Mouse (Mus musculus) liver, embryonic 11.5 days (tissue): ENCODE measurements around the gene Zic3. TPM values are rescaled to one million over a fixed set of nuclear protein-coding genes. Genes with fewer than 3 reads are reported as not detected.

Experiments
- ATAC-seq: fragments of 200-750 bp; cut with Nextera tagmentation; replicated peaks from 2 replicates; pipeline ENCODE4 v1.8.0; 2017; ENCODE audit warnings: moderate number of reproducible peaks, mild to moderate bottlenecking, moderate TSS enrichment, moderate library complexity; ENCODE audit not compliant: low FRiP score
- DNase-seq: peaks from one replicate; pipeline ENCODE4 v3.0.0-alpha.2; 2017; ENCODE audit warnings: low spot score
- H3K27ac ChIP-seq: fragments of 300-500 bp; sonication (generic); 2 replicates; pipeline ENCODE4 v1.5.1; 2014; ENCODE audit warnings: mild to moderate bottlenecking, low read depth, low read length, control low read depth
- H3K27me3 ChIP-seq: fragments of 300-500 bp; sonication (generic); replicated peaks from 2 replicates; pipeline ENCODE4 v1.6.1; 2014; ENCODE audit warnings: low read length, mixed read lengths; ENCODE audit not compliant: control insufficient read depth, insufficient read depth
- H3K36me3 ChIP-seq: fragments of 300-500 bp; sonication (generic); 2 replicates; pipeline ENCODE4 v1.6.1; 2014; ENCODE audit warnings: mild to moderate bottlenecking, low read length, moderate library complexity, mixed read lengths; ENCODE audit not compliant: control insufficient read depth, insufficient read depth
- H3K4me1 ChIP-seq: fragments of 300-500 bp; sonication (generic); replicated peaks from 2 replicates; pipeline ENCODE4 v1.6.1; 2014; ENCODE audit warnings: low read length, mixed read lengths; ENCODE audit not compliant: control insufficient read depth, insufficient read depth
- H3K4me2 ChIP-seq: fragments of 300-500 bp; sonication (generic); 2 replicates; pipeline ENCODE4 v1.6.1; 2014; ENCODE audit warnings: mild to moderate bottlenecking, control low read depth, moderate library complexity
- H3K4me3 ChIP-seq: fragments of 300-500 bp; sonication (generic); 2 replicates; pipeline ENCODE4 v1.5.1; 2014; ENCODE audit warnings: low read depth, low read length, control low read depth
- H3K9ac ChIP-seq: fragments of 300-500 bp; sonication (generic); 2 replicates; pipeline ENCODE4 v1.6.1; 2014; ENCODE audit warnings: low read depth, low read length, control low read depth
- H3K9me3 ChIP-seq: fragments of 300-500 bp; sonication (generic); 2 replicates; pipeline ENCODE4 v1.6.1; 2016; ENCODE audit warnings: low read length, inconsistent platforms, mixed read lengths; ENCODE audit not compliant: control insufficient read depth
- WGBS: fragments of 180-500 bp; shearing (Covaris S2); extraction: QIAGEN DNeasy Blood & Tissue Kit; methylation state at CpG from one replicate; pipeline ENCODE4 v1.1.7; 2014; 5-methylcytosine and 5-hydroxymethylcytosine counted together
- polyA plus RNA-seq: library from polyadenylated mRNA; unstranded; fragments of >200 nt; fragmentation: Nextera tagmentation; extraction: Ambion mirVana; gene quantifications from 2 replicates; pipeline ENCODE4 v1.2.1, GENCODE M21; 2014

Zic3 gene
- 0.05 TPM in 1 of 2 replicates, not detected in the other for polyA plus RNA-seq

DNA sequence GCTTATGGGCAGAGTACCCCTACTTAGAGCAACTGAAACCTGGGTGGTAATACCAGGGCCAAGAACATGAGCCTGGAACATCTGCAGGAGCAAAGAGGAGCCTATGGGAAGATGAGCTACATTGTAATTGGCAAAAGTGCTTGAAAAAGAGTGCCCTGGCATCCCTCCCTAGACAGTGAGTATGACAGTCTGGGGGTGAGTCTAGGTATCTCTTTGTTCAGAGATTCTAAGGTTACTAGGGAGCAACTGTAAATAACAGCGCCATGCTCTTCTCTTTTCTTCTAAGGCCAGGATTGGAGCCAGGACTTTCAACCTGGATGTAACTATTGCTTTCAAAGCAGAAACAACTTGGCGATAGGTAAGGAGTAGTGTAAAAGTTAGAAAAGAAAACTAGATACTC lies at the start of gene Zic3:
Zic3 (plus strand) TSS at position 301 of the 400 bp plus-strand sequence.
- H3K4me3 ChIP-seq, result no peak within 1 kb of the TSS
- no peak for DNase-seq
- no peaks in the 10 kb centered on the region for H3K36me3 ChIP-seq
- ATAC-seq, result no peak
- H3K9me3 ChIP-seq, result no peaks in the 10 kb centered on the region
- peaks cover 82% of the 10 kb centered on the region for H3K27me3 ChIP-seq
- no peak within 1 kb of the TSS for H3K27ac ChIP-seq
- H3K9ac ChIP-seq, result no peak within 1 kb of the TSS
- 74% methylated on average over 2 of the region's 2 CpGs for WGBS
- no peak within 1 kb of the TSS for H3K4me2 ChIP-seq
- H3K4me1 ChIP-seq, result no peaks in the 10 kb centered on the region

DNA sequence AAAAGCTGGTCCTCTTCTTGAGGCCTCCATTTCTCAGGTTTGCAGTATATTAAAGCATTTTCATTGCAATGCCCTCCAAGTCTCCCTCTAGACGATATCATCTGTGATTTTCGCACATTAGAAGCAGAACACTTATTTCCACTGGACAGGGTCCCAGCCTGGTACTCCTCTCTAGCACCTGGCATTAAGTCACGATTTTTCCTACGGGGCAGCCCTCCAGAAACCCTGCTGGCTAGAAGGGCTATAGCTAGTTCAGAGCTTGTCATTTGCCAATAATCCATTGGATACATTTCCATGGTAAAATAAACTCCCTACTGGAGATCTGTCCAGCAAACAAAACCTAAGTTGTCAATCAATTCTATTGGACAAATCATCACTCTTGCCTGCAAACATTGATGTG lies 40.1 kb upstream of the Zic3 start:
- 77% methylated on average over 4 of the region's 4 CpGs for WGBS
- no peak for DNase-seq

DNA sequence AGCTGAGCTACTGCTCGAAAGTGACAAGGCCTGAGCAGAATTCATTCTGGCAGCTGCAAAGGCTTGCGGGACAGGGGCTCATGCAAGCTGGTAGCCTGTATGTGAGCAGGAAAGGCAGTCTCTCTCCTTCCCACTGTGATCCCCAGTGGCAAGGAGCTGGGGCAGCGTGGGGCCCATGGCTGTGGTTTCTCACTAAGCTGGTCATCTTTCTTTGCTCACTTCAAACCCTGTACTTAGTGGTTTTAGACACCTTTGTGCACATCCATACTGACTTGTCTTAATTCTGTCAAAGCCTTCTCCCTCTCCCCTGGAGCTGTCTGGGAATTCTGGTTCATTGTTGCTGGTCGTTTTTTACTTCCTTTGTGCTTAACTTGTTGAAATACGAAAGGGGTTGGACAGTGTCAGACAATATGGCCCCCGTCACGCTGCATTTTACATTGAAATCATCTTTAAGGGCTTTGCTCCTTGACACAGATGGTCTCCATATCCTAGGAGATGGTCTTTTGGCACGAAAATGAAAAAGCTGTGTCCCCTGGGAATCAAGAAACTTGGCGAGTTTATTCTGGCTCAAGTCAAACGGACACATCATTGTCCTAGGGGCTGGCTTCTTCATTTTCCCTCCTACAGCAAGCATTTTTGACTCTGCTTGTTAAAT lies 34.9 kb upstream of the Zic3 start:
- H3K9me3 ChIP-seq, result no peaks in the 10 kb centered on the region
- ATAC-seq (no peak), DNase-seq (no peak)
- no peak overlapping the region for H3K27ac ChIP-seq
- no peak overlapping the region for H3K4me3 ChIP-seq
- WGBS, result 70% methylated on average over 10 of the region's 10 CpGs
- H3K27me3 ChIP-seq, result no peaks in the 10 kb centered on the region
- no peak overlapping the region for H3K4me2 ChIP-seq
- no peaks in the 10 kb centered on the region for H3K36me3 ChIP-seq
- H3K9ac ChIP-seq, result no peak overlapping the region
- H3K4me1 ChIP-seq, result no peaks in the 10 kb centered on the region

More for the DNA sequence above, 40.1 kb upstream of the Zic3 start:
- Histone ChIP-seq H3K27me3 (no peaks in the 10 kb centered on the region), H3K9me3 (no peaks in the 10 kb centered on the region), H3K36me3 (no peaks in the 10 kb centered on the region), H3K9ac (no peak overlapping the region), H3K4me3 (no peak overlapping the region), H3K4me1 (no peaks in the 10 kb centered on the region), H3K27ac (no peak overlapping the region), H3K4me2 (no peak overlapping the region)
- no peak for ATAC-seq

DNA sequence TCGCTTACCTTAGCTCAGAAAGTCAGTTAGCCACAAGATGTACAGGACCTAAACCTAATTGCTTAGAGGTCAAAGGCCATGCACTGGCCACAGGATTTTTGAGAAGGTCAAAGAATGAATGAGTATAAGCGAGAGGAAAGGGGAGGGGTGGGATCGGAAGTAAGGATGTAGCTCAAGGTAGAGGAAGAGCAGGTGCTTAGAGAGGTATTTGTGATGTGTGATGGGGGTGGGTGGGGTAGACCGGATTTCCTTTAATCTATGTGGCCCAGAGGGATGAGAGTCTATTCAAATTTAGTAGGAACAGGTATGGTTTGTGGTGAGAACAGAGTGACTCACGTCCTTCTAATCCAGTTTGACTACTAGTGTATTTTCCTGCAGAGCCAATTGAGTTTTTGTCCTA lies 9.1 kb upstream of the Zic3 start:
- no peaks in the 10 kb centered on the region for H3K9me3 ChIP-seq
- no peak overlapping the region for H3K27ac ChIP-seq
- no peak for DNase-seq
- peaks cover 49% of the 10 kb centered on the region for H3K27me3 ChIP-seq
- H3K4me1 ChIP-seq, result no peaks in the 10 kb centered on the region
- no peak for ATAC-seq
- 46% methylated on average over 5 of the region's 5 CpGs for WGBS
- no peak overlapping the region for H3K9ac ChIP-seq
- H3K4me2 ChIP-seq, result no peak overlapping the region
- H3K36me3 ChIP-seq, result no peaks in the 10 kb centered on the region
- no peak overlapping the region for H3K4me3 ChIP-seq

DNA sequence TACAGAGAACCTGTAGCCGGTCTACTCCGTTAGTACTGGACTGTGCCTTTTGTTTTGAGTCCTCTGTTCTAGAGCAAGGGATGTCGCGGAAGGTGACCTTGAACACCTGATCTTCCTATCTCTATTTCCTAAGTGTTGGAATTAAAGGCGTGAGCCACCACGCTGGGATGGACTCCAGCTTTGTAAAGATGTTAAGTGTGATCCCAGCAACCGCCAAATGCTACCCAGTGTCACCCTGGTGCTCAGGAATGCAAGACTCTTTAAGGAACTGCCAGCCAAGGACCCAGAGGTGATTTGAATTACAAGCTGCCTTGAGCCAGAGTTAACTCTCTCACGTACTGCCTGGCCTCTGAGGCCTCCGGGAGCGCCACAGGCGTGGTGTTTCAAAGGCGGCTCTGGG lies 8.4 kb upstream of the Zic3 start:
- DNase-seq (no peak), ATAC-seq (no peak)
- peaks cover 56% of the 10 kb centered on the region for H3K27me3 ChIP-seq

DNA sequence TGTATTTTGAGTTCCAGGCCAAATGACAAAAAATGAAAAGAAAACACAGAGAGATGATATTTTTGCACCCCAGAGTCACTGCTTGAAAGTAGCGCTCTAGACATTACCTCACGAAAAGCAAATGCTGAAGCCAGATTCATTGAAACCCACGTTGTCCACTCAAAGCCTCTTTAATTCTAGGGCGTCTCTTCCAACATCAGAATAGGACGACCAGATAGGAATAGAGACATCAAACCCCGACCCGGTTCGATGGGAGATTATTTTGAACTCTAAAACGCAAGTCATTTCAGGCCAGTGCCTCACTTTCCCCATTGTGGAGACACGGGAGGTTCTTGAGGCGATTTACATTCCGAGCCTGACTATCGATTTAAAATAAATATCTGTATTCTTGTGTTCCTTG lies 7.7 kb upstream of the Zic3 start:
- no peaks in the 10 kb centered on the region for H3K9me3 ChIP-seq
- ATAC-seq (no peak), DNase-seq (no peak)
- H3K4me2 ChIP-seq, result no peak overlapping the region
- H3K27me3 ChIP-seq, result peaks cover 63% of the 10 kb centered on the region
- H3K36me3 ChIP-seq, result no peaks in the 10 kb centered on the region
- no peak overlapping the region for H3K9ac ChIP-seq
- no peak overlapping the region for H3K27ac ChIP-seq
- WGBS, result 15% methylated on average over 13 of the region's 13 CpGs
- no peak overlapping the region for H3K4me3 ChIP-seq
- no peaks in the 10 kb centered on the region for H3K4me1 ChIP-seq

More for the DNA sequence above, 8.4 kb upstream of the Zic3 start:
- Histone ChIP-seq H3K9ac (no peak overlapping the region), H3K27ac (no peak overlapping the region), H3K4me1 (no peaks in the 10 kb centered on the region), H3K36me3 (no peaks in the 10 kb centered on the region), H3K4me2 (no peak overlapping the region), H3K4me3 (no peak overlapping the region), H3K9me3 (no peaks in the 10 kb centered on the region)
- whole genome bisulfite sequencing, result 18% methylated on average over 12 of the region's 12 CpGs

DNA sequence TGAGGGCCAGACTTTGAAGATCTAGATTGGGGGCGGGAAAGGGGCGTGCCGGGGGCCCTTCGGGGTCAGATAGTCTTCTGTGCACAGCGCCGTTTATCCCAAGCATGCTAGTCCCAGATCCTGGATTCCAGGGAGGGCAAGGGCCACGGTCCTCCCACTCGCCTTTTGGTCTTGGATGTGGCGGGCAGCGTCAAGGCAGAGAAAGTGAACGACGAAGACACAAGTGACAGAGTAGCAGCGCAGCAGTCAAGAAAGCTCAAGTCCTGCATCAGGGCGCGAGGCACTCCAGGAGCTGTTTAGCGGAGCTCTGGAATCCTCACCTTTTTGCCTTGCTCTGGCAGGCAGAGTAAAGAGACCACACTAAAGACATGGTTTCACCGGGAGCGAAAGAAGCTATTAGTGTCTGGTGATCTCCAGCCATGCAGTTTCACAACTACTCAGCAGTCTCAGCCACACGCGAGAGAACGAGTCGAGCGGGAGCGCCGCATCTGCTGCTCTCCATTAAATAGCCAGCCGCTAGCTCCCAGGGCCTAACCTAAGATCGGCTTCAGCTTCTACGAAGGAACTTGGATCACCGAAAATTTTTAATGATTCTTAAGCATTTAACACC lies 7.1 kb upstream of the Zic3 start:
- no peak for ATAC-seq
- no peaks in the 10 kb centered on the region for H3K9me3 ChIP-seq
- WGBS, result 15% methylated on average over 29 of the region's 29 CpGs
- no peaks in the 10 kb centered on the region for H3K36me3 ChIP-seq
- H3K4me1 ChIP-seq, result no peaks in the 10 kb centered on the region
- no peak overlapping the region for H3K4me3 ChIP-seq
- DNase-seq, result no peak
- H3K27me3 ChIP-seq, result peaks cover 70% of the 10 kb centered on the region
- no peak overlapping the region for H3K27ac ChIP-seq
- no peak overlapping the region for H3K9ac ChIP-seq
- no peak overlapping the region for H3K4me2 ChIP-seq

DNA sequence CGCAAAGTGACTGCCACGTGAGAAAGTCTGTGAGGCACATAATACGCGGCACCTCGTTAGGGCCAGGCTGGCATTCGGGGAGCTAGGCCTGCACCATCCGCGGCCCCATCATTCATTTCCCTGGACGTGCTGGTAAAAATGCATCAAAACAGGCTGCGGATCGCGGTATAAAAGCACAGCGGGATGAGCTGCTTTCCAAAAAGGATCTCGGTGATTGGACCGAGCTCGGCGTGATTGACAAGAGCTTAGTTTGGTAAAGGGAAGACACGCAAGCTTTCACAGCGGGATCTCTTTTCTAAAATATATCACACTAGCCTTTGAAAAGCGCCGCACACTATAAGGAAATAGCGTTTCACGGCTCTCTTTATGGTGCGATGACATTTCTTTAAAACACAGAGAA lies 3.8 kb upstream of the Zic3 start:
- Histone ChIP-seq H3K4me2 (no peak overlapping the region), H3K27me3 (peaks cover 91% of the 10 kb centered on the region), H3K27ac (no peak overlapping the region), H3K4me1 (no peaks in the 10 kb centered on the region), H3K9me3 (no peaks in the 10 kb centered on the region), H3K36me3 (no peaks in the 10 kb centered on the region), H3K4me3 (no peak overlapping the region), H3K9ac (no peak overlapping the region)
- DNase-seq (no peak), ATAC-seq (no peak)
- WGBS, result 15% methylated on average over 24 of the region's 24 CpGs
